Mouse (Mus musculus): ENCODE data around the gene Faim2. TPM values are rescaled to one million over a fixed set of nuclear protein-coding genes. Genes with fewer than 3 reads are reported as not detected.

Faim2 gene
- total and polyA plus RNA-seq, 3 experiments, result 0.07 to 0.53 (median 0.39) TPM

GRCm38 (mm10) chr15:99474576-99474926 lies 53.4 kb downstream of the Faim2 start, which contains the start of gene Bcdin3d:
Gene Bcdin3d (minus strand): TSS chr15:99474730.
- peak within 1 kb of the TSS; percentile 88 for H3K9ac ChIP-seq (ENCODE audit: low read depth, low read length)
- TF ChIP-seq CTCF (IDR thresholded peaks at IDR 0.05) (peak; percentile 61), EP300 (IDR thresholded peaks at IDR 0.05; ENCODE audit: insufficient read depth, low read depth, low read length) (no peak), POLR2A (IDR thresholded peaks at IDR 0.05; ENCODE audit: insufficient read depth, low read depth, low read length) (peak; percentile 79)
- no peaks in the 10 kb centered on the region for H3K27me3 ChIP-seq (ENCODE audit: control insufficient read depth, insufficient read depth, low read length)
- H3K4me3 ChIP-seq, result peak within 1 kb of the TSS; percentile 100
- H3K36me3 ChIP-seq (ENCODE audit: control insufficient read depth, insufficient read depth, low read length), result no peaks in the 10 kb centered on the region
- H3K27ac ChIP-seq, result peak within 1 kb of the TSS; percentile 90
- intact Hi-C loops (cut with DNase I), result no loop called here
- H3K79me2 ChIP-seq (replicated peaks; ENCODE audit: control insufficient read depth, insufficient read depth, low read length), result no peaks in the 10 kb centered on the region
- WGBS, result under 1% methylated on average over 26 of the region's 26 CpGs
- peak; percentile 90 to 91 for DNase-seq
- H3K4me1 ChIP-seq (ENCODE audit: control insufficient read depth, insufficient read depth, low read length), result peaks cover 6% of the 10 kb centered on the region

- Histone ChIP-seq H3K36me3 (ENCODE audit: control insufficient read depth, insufficient read depth, low read length) (no peaks in the 10 kb centered on the region), H3K27ac (peak overlapping the region; percentile 90), H3K9ac (ENCODE audit: low read depth, low read length) (peak overlapping the region; percentile 88), H3K4me3 (peak overlapping the region; percentile 100), H3K79me2 (replicated peaks; ENCODE audit: control insufficient read depth, insufficient read depth, low read length) (no peaks in the 10 kb centered on the region), H3K4me1 (ENCODE audit: control insufficient read depth, insufficient read depth, low read length) (peaks cover 6% of the 10 kb centered on the region), H3K27me3 (ENCODE audit: control insufficient read depth, insufficient read depth, low read length) (no peaks in the 10 kb centered on the region)
- 3% methylated on average over 36 of the region's 38 CpGs for WGBS
- peak; percentile 69 to 72 for DNase-seq
- intact Hi-C loops (cut with DNase I), result no loop called here
- TF ChIP-seq EP300 (IDR thresholded peaks at IDR 0.05; ENCODE audit: insufficient read depth, low read depth, low read length), result no peak
- no peak for TF ChIP-seq CTCF (IDR thresholded peaks at IDR 0.05)
- TF ChIP-seq POLR2A (IDR thresholded peaks at IDR 0.05; ENCODE audit: insufficient read depth, low read depth, low read length), result no peak
These were observed 54.0 kb downstream of the Faim2 start for GRCm38 (mm10) chr15:99473801-99474575.

DNA sequence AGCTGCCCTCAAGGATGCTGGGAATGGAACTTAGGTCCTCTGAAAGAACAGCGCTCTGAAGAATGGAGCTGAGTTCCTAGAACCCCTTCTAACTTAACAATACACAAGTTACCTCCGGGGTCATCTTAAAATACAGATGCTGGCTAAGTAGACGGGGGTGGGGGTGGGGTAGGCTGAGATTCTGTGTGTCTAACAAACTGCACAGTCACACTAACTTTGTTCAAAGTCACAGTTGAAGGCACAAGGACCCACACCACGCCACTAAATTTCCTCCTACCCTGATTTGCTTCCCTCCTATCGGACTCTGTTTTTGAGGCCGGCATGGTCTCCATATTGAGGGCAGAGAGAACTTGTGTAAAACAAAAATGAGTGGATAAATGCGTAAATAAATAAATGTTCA lies 55.0 kb downstream of the Faim2 start:
- Histone ChIP-seq H3K36me3 (ENCODE audit: control insufficient read depth, insufficient read depth, low read length) (no peaks in the 10 kb centered on the region), H3K27me3 (ENCODE audit: control insufficient read depth, insufficient read depth, low read length) (no peaks in the 10 kb centered on the region), H3K4me1 (ENCODE audit: control insufficient read depth, insufficient read depth, low read length) (peaks cover 6% of the 10 kb centered on the region), H3K79me2 (replicated peaks; ENCODE audit: control insufficient read depth, insufficient read depth, low read length) (no peaks in the 10 kb centered on the region), H3K9ac (ENCODE audit: low read depth, low read length) (no peak overlapping the region), H3K27ac (no peak overlapping the region), H3K4me3 (no peak overlapping the region)
- 82% methylated on average over 7 of the region's 7 CpGs for WGBS
- TF ChIP-seq EP300 (IDR thresholded peaks at IDR 0.05; ENCODE audit: insufficient read depth, low read depth, low read length) (no peak), CTCF (IDR thresholded peaks at IDR 0.05) (no peak), POLR2A (IDR thresholded peaks at IDR 0.05; ENCODE audit: insufficient read depth, low read depth, low read length) (no peak)
- no peak for DNase-seq
- intact Hi-C loops (cut with DNase I), result no loop called here

GRCm38 (mm10) chr15:99471677-99472063 lies 56.3 kb downstream of the Faim2 start:
- no peak overlapping the region for H3K27ac ChIP-seq
- H3K27me3 ChIP-seq (ENCODE audit: control insufficient read depth, insufficient read depth, low read length), result no peaks in the 10 kb centered on the region
- peaks cover 6% of the 10 kb centered on the region for H3K4me1 ChIP-seq (ENCODE audit: control insufficient read depth, insufficient read depth, low read length)
- WGBS, result 72% methylated on average over 14 of the region's 14 CpGs
- intact Hi-C loops (cut with DNase I), result loop anchor here (1.0 to 2.0 kb wide), 2 partner anchors 55 to 155 kb away; no protein-coding TSS in a partner anchor
- H3K79me2 ChIP-seq (replicated peaks; ENCODE audit: control insufficient read depth, insufficient read depth, low read length), result no peaks in the 10 kb centered on the region
- no peak overlapping the region for H3K9ac ChIP-seq (ENCODE audit: low read depth, low read length)
- H3K36me3 ChIP-seq (ENCODE audit: control insufficient read depth, insufficient read depth, low read length), result no peaks in the 10 kb centered on the region
- no peak for DNase-seq
- no peak overlapping the region for H3K4me3 ChIP-seq
- TF ChIP-seq CTCF (IDR thresholded peaks at IDR 0.05), result no peak
- no peak for TF ChIP-seq POLR2A (IDR thresholded peaks at IDR 0.05; ENCODE audit: insufficient read depth, low read depth, low read length)
- TF ChIP-seq EP300 (IDR thresholded peaks at IDR 0.05; ENCODE audit: insufficient read depth, low read depth, low read length), result no peak

- WGBS, result 40% methylated on average over 17 of the region's 17 CpGs
- peaks cover 6% of the 10 kb centered on the region for H3K4me1 ChIP-seq (ENCODE audit: control insufficient read depth, insufficient read depth, low read length)
- TF ChIP-seq CTCF (IDR thresholded peaks at IDR 0.05) (peak; percentile 99; the same call in 1 of the 2 replicates), EP300 (IDR thresholded peaks at IDR 0.05; ENCODE audit: insufficient read depth, low read depth, low read length) (peak; percentile 69; the same call in 1 of the 2 replicates), POLR2A (IDR thresholded peaks at IDR 0.05; ENCODE audit: insufficient read depth, low read depth, low read length) (peak; percentile 46; the same call in 1 of the 2 replicates)
- no peaks in the 10 kb centered on the region for H3K36me3 ChIP-seq (ENCODE audit: control insufficient read depth, insufficient read depth, low read length)
- H3K4me3 ChIP-seq, result peak overlapping the region; percentile 17; the same call in 1 of the 2 replicates
- intact Hi-C loops (cut with DNase I), result loop anchor here (1.0 to 2.0 kb wide), 2 partner anchors 55 to 154 kb away; no protein-coding TSS in a partner anchor
- H3K79me2 ChIP-seq (replicated peaks; ENCODE audit: control insufficient read depth, insufficient read depth, low read length), result no peaks in the 10 kb centered on the region
- no peaks in the 10 kb centered on the region for H3K27me3 ChIP-seq (ENCODE audit: control insufficient read depth, insufficient read depth, low read length)
- H3K9ac ChIP-seq (ENCODE audit: low read depth, low read length), result 0 out of 2 replicates have a peak overlapping the region, but pooled peaks have one; percentile 5
- H3K27ac ChIP-seq, result peak overlapping the region; percentile 53
- peak; percentile 62 to 73 for DNase-seq
These were observed 56.8 kb downstream of the Faim2 start for GRCm38 (mm10) chr15:99470971-99471676.
